Mouse (Mus musculus) T-helper 2 cell (primary cell): ENCODE data around the gene Cfap99.

Experiments
- in situ Hi-C: fragments of 300-600 bp; cut with MboI, MseI; formaldehyde crosslinking; loops from one replicate; pipeline ENCODE4 v1.15.1; 2025; ENCODE audit warnings: high pct_unique_total_duplicates

Cfap99 gene

GRCm38 (mm10) chr5:34326875-34327576 lies 38.6 kb downstream of the Cfap99 start:
- in situ Hi-C loops = no loop called here

- in situ Hi-C loops = no loop called here
These were observed 41.7 kb downstream of the Cfap99 start for GRCm38 (mm10) chr5:34330136-34330535.

- in situ Hi-C loops = no loop called here
These were observed 45.7 kb downstream of the Cfap99 start for GRCm38 (mm10) chr5:34334081-34334480.

GRCm38 (mm10) chr5:34335539-34336096 lies 47.2 kb downstream of the Cfap99 start:
- in situ Hi-C loops = no loop called here

GRCm38 (mm10) chr5:34336097-34336774 lies 47.8 kb downstream of the Cfap99 start, which contains the start of gene Rnf4:
TSS of gene Rnf4 (plus strand) at chr5:34336289.
- in situ Hi-C loops = no loop called here

GRCm38 (mm10) chr5:34336775-34337450 lies 48.5 kb downstream of the Cfap99 start:
- in situ Hi-C loops = no loop called here

GRCm38 (mm10) chr5:34340246-34340645 lies 51.8 kb downstream of the Cfap99 start:
- in situ Hi-C loops = no loop called here

- in situ Hi-C loops = no loop called here
These were observed 63.8 kb downstream of the Cfap99 start for GRCm38 (mm10) chr5:34352084-34352631.

- in situ Hi-C loops = no loop called here
These were observed 71.9 kb downstream of the Cfap99 start for GRCm38 (mm10) chr5:34360261-34360660.

GRCm38 (mm10) chr5:34363115-34363514 lies 74.7 kb downstream of the Cfap99 start:
- in situ Hi-C loops = no loop called here

GRCm38 (mm10) chr5:34368551-34369290 lies 80.3 kb downstream of the Cfap99 start:
- in situ Hi-C loops = no loop called here

GRCm38 (mm10) chr5:34369341-34370021 lies 81.1 kb downstream of the Cfap99 start, which contains the start of gene Fam193a:
TSS of gene Fam193a (plus strand) at chr5:34369933.
- in situ Hi-C loops = no loop called here

GRCm38 (mm10) chr5:34370022-34370823 lies 81.8 kb downstream of the Cfap99 start:
- in situ Hi-C loops = no loop called here

- in situ Hi-C loops = no loop called here
These were observed 82.4 kb downstream of the Cfap99 start for GRCm38 (mm10) chr5:34370840-34371239.

GRCm38 (mm10) chr5:34372141-34372540 lies 83.7 kb downstream of the Cfap99 start:
- in situ Hi-C loops = no loop called here

GRCm38 (mm10) chr5:34372541-34372940 lies 84.1 kb downstream of the Cfap99 start:
- in situ Hi-C loops = no loop called here
